Mouse (Mus musculus): Measurements from ENCODE around the gene Olfr16.

Olfr16 gene

GRCm38 (mm10) chr1:172950160-172950559 lies at the start of gene Olfr16:
Gene Olfr16, plus strand, starts transcription at chr1:172950409.
- no peak for DNase-seq

GRCm38 (mm10) chr1:172903313-172903712 lies 46.9 kb upstream of the Olfr16 start:
- DNase-seq: no peak

DNA sequence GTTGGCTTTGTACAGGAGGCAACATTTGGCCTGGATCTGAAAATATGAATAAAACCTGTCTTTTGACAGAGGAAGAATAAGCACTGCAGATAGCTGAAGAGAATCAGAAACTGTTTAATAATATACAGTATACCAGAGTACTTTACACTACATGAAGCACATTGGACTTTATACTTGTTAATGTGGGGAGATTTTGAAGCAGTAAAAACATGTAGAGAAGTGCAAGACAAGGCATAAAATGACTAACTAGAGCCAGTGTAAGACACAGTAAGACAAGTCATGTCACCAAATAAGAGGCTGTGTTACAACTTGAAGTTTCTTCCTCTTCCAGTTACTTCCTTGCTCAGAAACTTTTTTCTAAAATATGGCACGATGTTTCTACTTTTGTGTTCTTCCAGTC lies 33.1 kb upstream of the Olfr16 start:
- DNase-seq: no peak

GRCm38 (mm10) chr1:172918450-172918849 lies 31.8 kb upstream of the Olfr16 start:
- DNase-seq: no peak

DNA sequence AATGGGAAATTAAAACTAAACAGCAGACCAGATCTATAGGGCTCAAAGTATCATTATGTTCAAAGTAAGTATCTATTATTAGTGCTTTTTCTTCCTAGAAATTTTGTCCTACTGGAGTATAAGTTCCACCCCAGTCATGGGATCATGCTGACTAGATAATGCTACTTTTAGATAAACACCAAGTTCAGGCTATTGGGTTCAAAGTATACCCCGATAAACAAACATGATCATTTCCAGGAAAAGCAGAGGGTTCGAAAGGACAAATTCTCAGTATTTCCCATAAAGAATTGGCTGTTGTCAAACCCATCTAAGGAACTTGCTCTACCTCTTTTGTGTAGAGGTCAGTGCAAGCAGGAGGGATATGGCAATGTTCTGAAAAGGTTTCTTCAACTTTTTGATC lies 18.0 kb upstream of the Olfr16 start:
- no peak for DNase-seq

GRCm38 (mm10) chr1:172951171-172951720 lies 1.0 kb downstream of the Olfr16 start:
- DNase-seq: no peak

GRCm38 (mm10) chr1:172955376-172955775 lies 5.2 kb downstream of the Olfr16 start:
- DNase-seq: no peak

DNA sequence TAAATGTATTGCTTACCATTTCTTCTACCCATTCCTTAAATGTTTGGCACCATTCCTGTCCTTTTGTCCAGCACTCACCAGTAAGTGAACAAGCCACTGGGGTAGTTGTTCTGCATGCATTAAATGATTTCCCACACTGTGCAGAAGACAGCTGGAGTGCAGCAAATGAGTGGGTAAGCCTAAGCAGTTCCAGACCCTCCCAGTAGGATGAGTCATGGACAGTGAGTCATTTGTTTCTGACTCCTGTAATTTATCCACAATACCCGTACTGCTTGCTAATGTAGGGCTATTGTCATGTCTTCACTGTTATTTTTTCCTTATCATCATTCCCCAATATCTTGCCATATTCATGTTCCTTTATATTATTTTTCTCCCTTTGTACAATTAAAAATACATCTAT lies 10.2 kb downstream of the Olfr16 start:
- DNase-seq: no peak

- DNase-seq: no peak
Measured at GRCm38 (mm10) chr1:172989794-172990634, 39.8 kb downstream of the Olfr16 start.

DNA sequence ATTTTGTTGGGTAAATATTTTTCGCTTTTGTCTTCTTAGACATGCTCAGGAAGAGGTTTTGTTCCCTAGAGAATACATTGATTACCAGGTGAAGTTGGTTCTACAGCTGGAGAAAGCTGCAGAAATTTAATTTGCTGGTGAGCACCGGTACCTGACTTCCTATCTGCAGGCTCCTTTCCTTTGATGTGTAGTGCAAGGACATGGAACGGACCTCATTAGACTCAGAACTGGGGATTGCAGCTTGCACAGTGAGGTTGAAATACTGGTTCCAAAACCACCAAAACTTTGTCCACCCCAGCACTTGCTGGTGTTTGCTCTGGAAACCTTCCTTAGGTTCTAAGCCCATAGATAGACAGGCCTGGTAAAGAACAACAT lies 40.4 kb downstream of the Olfr16 start:
- DNase-seq: no peak
